Mouse (Mus musculus): ENCODE results near the gene Bpifb6. TPM values are rescaled to one million over a fixed set of nuclear protein-coding genes. Genes with fewer than 3 reads are reported as not detected.

The Bpifb6 gene
- polyA plus RNA-seq, 1 experiment from 2014 or later: not detected

Other genes with a start within 250 kb of the Bpifb6 start
- 0.67 and 0.81 TPM in 2 replicates for gene Dnmt3c, start 203.7 kb upstream of the Bpifb6 start, polyA plus RNA-seq (2015; fragmentation: Nextera tagmentation; extraction: Ambion mirVana)
- 99.0 and 111 TPM in 2 replicates for gene Mapre1, start 159.1 kb upstream of the Bpifb6 start, polyA plus RNA-seq (2015; fragmentation: Nextera tagmentation; extraction: Ambion mirVana)
- 0.07 and 0.08 TPM in 2 replicates for gene Efcab8, start 120.5 kb upstream of the Bpifb6 start, polyA plus RNA-seq (2015; fragmentation: Nextera tagmentation; extraction: Ambion mirVana)
- not detected in 2 replicates for gene Sun5, start 29.3 kb upstream of the Bpifb6 start, polyA plus RNA-seq (2015; fragmentation: Nextera tagmentation; extraction: Ambion mirVana)
- not detected in 2 replicates for gene Bpifb2, start 25.3 kb upstream of the Bpifb6 start, polyA plus RNA-seq (2015; fragmentation: Nextera tagmentation; extraction: Ambion mirVana)
- gene Bpifb3, start 17.8 kb downstream of the Bpifb6 start, polyA plus RNA-seq (2015; fragmentation: Nextera tagmentation; extraction: Ambion mirVana): not detected in 2 replicates
- 0.06 and 0.13 TPM in 2 replicates for gene Bpifb4, start 37.8 kb downstream of the Bpifb6 start, polyA plus RNA-seq (2015; fragmentation: Nextera tagmentation; extraction: Ambion mirVana)
- not detected in 2 replicates for gene Bpifa6, start 74.6 kb downstream of the Bpifb6 start, polyA plus RNA-seq (2015; fragmentation: Nextera tagmentation; extraction: Ambion mirVana)
- gene Bpifa2, start 107.9 kb downstream of the Bpifb6 start, polyA plus RNA-seq (2015; fragmentation: Nextera tagmentation; extraction: Ambion mirVana): not detected in 2 replicates
- gene Bpifa3, start 229.9 kb downstream of the Bpifb6 start, polyA plus RNA-seq (2015; fragmentation: Nextera tagmentation; extraction: Ambion mirVana): not detected in 2 replicates
- gene Bpifa1, start 242.5 kb downstream of the Bpifb6 start, polyA plus RNA-seq (2015; fragmentation: Nextera tagmentation; extraction: Ambion mirVana): not detected in 2 replicates